Mouse (Mus musculus) urinary bladder, postnatal 10 days (tissue): ENCODE measurements around the gene Vsig8.

Experiments used
- DNase-seq: peaks from one replicate; pipeline ENCODE4 v3.0.0; 2022; ENCODE audit warnings: low spot score

Gene Vsig8

GRCm38 (mm10) chr1:172528701-172529100, 27.0 kb upstream of the Vsig8 start:
- peak; percentile 76 for DNase-seq

- DNase-seq = no peak
These were observed 25.1 kb upstream of the Vsig8 start for GRCm38 (mm10) chr1:172530544-172531220.

DNA sequence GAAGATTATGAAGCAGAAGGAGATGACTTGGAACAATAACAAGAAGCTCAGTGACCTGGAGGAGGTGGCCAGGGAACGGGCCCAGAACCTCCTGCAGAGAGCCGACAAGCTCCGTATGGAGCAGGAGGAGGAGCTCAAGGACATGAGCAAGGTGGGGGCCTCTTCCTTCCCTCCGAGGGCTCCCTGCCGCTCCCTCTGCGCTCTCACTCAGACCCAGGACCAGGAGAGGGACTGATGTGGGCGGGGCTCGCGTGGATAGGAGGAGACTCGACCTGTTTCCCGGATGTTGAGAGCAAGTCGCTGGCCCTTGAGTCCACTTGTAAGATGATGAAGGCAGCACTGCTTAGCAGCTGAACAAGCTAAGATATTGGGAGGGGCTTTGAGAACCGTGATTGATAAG, 23.2 kb upstream of the Vsig8 start:
- DNase-seq = no peak

GRCm38 (mm10) chr1:172535116-172535515, 20.6 kb upstream of the Vsig8 start:
- no peak for DNase-seq

- no peak for DNase-seq
These were observed 15.9 kb upstream of the Vsig8 start for GRCm38 (mm10) chr1:172539827-172540226.

- no peak for DNase-seq
These were observed 15.4 kb upstream of the Vsig8 start for GRCm38 (mm10) chr1:172540283-172540820.

- DNase-seq = no peak
These were observed 9.7 kb upstream of the Vsig8 start for GRCm38 (mm10) chr1:172546062-172546461.

GRCm38 (mm10) chr1:172548501-172548900, 7.2 kb upstream of the Vsig8 start:
- no peak for DNase-seq

DNA sequence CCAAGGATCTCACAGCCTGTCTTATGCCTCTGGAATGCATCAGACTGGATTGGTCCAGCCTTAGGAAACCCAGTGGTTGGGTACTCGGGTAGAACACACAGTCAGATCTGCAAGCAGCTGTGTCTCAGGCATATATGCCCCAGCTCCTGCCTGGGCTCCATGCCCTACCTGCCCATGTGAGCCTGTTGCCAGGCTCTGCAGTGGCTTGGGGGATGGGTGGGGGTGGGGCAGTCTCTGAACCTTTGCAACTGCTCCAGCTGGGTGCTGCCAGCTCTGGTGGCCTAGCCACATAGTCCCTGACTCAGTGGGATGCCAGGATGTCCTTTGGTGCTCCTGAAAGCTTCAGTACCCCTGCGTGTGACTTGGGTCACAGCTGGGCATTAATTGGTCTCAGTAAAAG, 6.4 kb upstream of the Vsig8 start:
- no peak for DNase-seq

DNA sequence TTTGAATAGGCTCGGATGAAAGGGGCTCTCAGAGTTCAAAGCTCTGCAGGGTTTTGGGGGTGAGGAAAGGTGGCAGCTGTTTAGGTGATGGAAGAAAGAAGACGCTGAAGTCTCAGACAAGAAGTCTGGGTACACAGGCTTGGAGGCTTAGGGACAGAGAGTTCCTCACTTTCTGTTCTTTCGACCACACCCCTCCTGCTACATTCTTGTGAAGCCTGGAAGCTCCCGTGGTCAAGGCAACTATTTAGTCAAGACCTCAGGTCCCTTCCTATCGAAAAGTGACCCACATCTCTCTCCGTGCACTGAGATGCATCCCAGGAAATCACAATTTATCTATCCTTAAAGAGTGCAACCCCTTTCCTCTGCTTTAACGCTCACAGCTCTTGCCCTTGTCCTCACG, 6.0 kb upstream of the Vsig8 start:
- DNase-seq = no peak

- no peak for DNase-seq
These were observed 5.2 kb upstream of the Vsig8 start for GRCm38 (mm10) chr1:172550551-172550951.

GRCm38 (mm10) chr1:172551009-172551408, 4.7 kb upstream of the Vsig8 start:
- no peak for DNase-seq

GRCm38 (mm10) chr1:172552623-172553022, 3.1 kb upstream of the Vsig8 start:
- DNase-seq = no peak

DNA sequence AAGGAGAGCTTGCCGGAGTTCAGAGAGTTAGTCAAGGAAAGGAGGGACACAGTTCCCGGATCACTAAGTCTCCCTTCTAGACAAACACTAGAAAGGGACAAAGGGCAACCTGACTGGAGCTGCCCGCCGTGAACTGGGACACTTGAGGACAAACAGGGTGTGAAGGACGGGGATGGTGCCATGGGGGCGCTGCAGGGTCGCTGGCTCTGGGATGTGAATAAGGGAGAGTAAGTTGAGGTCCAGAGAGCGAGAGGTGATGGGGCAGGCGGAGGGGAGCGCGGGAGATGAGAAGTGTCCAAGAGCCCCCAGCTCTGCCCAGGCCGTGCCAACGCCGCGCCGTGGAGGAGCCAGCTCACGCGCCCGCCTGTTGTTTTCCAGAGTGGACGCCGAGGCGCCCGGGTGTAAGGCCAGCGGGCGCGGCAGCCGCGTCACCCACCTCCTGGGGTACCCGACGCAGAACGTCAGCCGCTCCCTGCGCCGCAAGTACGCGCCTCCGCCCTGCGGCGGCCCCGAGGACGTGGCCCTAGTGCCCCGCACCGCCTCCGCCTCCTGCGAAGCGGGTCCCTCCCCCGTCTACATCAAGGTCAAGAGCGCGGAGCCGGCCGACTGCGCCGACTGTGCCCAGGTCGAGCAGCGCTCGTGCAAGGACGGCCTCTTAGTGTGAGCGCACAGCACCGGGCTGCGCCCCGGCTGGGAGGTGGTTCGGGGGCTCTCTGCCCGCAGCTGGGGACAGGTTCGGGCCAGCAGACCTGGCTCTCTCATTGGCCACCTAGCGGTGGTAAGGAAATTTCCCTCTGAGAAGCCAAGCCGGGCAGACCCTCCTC, 7.1 kb downstream of the Vsig8 start:
- DNase-seq = no peak

GRCm38 (mm10) chr1:172563465-172563828, 7.7 kb downstream of the Vsig8 start:
- DNase-seq = no peak

- no peak for DNase-seq
These were observed 10.4 kb downstream of the Vsig8 start for GRCm38 (mm10) chr1:172566131-172566530.

DNA sequence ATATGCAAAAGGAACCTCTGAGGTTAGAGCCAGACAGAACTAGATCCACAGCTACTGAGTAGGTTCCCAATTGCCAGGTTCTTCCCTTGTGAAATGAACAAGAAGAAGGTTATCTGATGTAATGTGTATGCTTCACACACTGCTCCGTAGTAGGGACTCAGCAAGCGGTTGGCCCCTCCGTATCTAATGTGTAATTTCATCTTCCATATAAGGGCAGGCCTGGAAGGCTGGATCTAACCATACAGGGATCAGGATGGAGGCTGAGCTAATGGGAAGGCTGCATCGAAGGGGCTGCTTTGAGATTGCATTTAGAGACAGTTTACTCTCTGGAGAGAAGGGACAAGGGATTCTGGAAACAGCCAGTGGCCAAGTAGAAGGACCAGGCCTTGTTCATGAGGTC, 12.0 kb downstream of the Vsig8 start:
- no peak for DNase-seq

GRCm38 (mm10) chr1:172580116-172580515, 24.4 kb downstream of the Vsig8 start:
- no peak for DNase-seq

- DNase-seq = no peak
These were observed 26.7 kb downstream of the Vsig8 start for GRCm38 (mm10) chr1:172582436-172582835.

GRCm38 (mm10) chr1:172584271-172584670, 28.5 kb downstream of the Vsig8 start:
- no peak for DNase-seq

- no peak for DNase-seq
These were observed 29.3 kb downstream of the Vsig8 start for GRCm38 (mm10) chr1:172585026-172585425.

DNA sequence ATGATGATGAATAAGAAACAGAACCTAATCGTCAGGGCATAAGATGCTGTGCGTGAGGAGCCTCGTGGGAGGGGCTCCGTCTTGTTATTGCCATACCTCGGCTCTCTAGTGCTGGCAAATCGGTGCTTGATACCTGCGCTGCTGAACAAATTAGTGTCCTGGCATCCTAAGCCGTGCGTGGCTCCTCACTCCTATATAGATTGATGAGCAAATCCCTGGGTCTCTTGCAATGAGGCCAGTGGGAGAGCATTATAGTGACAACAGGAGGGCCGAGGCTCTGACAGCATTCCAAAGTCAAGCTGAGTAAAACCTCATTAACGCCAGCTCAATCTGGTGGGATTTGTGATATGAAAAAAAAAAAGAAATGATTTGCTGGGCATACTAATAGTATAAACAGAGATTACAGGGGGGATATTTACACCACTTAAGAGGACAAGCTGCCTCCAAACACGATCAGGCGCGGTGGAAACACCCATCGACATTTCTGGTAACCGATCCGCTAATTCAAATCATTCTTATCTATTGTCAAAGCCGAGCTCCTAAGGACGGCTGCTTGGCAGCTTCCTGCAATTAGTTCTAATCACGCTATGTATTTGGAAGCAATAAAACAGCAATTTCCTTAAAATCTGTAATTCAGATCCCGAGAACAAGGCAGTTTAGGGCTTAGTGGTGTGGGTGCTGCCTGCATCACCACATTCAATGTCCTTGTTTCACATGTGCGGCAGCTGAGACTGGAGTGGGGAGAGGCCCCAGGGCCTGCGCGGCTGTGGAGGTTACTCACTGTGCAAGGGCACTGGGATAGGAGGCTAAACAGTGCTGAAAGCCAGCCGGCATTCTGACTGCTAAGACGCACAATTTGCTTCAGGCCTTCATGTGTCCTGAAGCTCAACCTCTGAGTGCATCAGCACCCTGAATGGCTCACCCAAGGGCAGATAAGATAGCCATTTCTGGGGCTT, 30.2 kb downstream of the Vsig8 start:
- DNase-seq = no peak
